Mouse (Mus musculus): ENCODE data around the gene Slc1a2.

Slc1a2 gene

DNA sequence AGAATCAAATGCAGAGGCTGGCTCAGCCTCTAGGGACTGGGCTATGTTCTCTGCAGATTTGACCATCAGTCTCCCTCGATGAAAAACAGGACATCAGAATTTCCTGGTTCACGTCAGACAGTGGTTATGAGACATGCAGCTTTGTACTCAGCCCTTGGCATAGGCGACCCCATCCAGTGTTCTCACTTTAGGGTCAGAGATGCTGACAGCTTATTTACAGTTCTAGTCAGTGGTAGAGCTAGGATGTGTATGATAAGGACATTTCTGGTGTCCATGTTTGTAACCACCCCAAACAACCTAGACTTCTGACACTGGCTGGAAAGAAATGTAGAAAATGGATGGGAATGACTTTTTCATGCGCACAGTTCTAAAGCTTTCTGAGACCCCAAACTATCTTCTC is 53.6 kb downstream of the Slc1a2 start:
- DNase-seq (ENCODE audit: inconsistent age in 2 of 2, low spot score in 1 of 2), result no peak

GRCm38 (mm10) chr2:102712678-102713628 is 54.5 kb downstream of the Slc1a2 start:
- DNase-seq (ENCODE audit: inconsistent age in 2 of 2, low spot score in 1 of 2), result no peak

DNA sequence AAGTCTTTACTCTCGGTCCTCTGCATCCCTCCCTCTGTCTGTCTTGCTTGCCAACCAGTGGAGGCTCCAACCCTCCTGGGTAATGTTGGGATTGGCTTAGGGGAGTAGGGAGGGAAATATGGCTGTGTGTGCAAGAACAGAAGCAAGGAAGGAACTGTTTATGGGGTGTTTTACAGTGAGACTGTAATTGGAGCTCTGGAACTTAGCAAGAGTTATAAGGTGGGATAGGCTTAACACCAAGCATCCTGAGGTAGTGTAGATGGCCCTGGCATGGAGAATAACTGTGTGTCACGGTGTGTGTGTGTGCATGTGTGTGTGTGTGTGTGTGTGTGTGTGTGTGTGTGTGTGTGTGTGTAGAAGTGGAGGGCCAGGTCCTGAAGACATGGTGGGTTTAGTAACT is 55.9 kb downstream of the Slc1a2 start:
- DNase-seq (ENCODE audit: inconsistent age in 2 of 2, low spot score in 1 of 2), result no peak

GRCm38 (mm10) chr2:102715754-102716153 is 57.3 kb downstream of the Slc1a2 start:
- DNase-seq (ENCODE audit: inconsistent age in 2 of 2, low spot score in 1 of 2), result no peak

DNA sequence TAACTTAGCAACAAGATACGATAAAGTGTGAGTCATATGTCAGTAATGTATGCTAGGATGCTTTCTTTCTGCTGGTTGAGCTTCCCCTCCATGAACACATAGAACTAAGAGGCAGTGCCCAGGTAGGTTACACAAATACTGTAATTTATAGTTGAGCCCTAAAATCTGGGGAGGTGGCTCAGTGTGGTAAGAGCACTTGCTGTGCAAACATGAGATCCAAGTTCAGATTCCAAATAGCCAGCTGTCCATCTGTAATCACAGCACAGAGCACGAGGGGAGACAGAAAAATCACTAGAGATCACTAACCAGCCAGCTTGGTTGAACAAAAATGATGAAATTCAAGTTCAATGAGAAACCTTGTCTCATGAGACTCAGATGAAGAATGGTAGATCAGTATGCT is 63.4 kb downstream of the Slc1a2 start:
- DNase-seq (ENCODE audit: inconsistent age in 2 of 2, low spot score in 1 of 2), result no peak

GRCm38 (mm10) chr2:102725054-102725453 is 66.6 kb downstream of the Slc1a2 start:
- no peak for DNase-seq (ENCODE audit: inconsistent age in 2 of 2, low spot score in 1 of 2)

DNA sequence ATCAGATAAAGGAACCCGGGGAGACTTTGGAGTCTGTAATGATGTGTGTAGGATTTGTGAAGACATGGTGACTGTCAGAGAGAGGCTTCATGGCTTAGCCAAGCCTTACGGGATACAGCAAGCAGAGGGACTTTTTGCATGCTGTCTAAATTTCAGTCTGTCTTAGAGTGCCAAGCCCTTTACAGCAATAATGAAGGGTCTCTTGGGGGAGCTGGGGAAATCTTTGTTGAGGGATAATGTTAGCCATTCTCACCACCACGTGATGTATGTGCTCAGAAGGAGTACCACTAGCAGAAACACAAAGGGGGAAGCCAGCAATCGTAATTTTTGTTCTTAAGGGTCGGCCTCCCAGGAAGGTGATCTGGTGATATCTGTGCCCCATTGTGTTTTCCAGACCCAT is 71.9 kb downstream of the Slc1a2 start:
- no peak for DNase-seq (ENCODE audit: inconsistent age in 2 of 2, low spot score in 1 of 2)

DNA sequence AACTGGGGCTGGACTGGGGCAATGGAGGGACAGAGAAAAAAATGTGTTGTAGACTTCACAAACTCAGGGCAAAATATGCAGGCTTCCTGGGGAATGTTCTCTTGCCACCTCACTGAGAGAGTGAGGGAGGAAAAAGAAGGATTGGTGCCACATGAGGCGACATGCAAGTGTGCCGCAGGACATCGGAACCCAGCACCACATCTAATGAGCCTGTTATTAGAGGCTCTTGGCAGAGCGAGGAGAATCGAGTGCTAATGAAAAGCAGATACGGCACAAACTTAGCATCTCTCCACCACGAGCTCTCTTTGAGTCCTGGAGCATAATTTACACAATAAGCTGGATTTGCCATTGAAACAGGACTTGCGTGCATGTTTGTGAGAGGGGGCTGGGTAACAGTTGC is 72.3 kb downstream of the Slc1a2 start:
- DNase-seq (ENCODE audit: inconsistent age in 2 of 2, low spot score in 1 of 2), result no peak

GRCm38 (mm10) chr2:102733128-102733527 is 74.7 kb downstream of the Slc1a2 start:
- DNase-seq (ENCODE audit: inconsistent age in 2 of 2, low spot score in 1 of 2), result no peak

GRCm38 (mm10) chr2:102734055-102734454 is 75.6 kb downstream of the Slc1a2 start:
- DNase-seq (ENCODE audit: inconsistent age in 2 of 2, low spot score in 1 of 2), result no peak

DNA sequence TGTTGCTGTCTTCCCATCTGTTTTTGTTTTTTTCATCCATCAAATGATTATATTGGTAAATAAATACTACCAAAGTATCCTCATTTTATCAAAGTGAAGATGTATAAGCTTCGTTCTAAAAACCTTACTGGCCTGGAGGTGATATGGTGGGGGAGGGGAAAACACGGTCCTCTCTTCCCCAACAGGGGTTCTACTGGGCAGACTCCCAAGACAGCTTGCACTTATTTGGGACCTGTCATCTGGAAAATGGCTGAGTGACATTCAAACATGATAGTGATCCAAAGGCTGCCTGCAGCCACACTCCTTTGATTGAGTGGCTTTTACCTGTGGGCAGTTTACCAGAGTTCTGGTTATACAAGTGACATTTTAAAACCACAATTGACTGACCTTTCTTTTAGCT is 76.6 kb downstream of the Slc1a2 start:
- no peak for DNase-seq (ENCODE audit: inconsistent age in 2 of 2, low spot score in 1 of 2)

DNA sequence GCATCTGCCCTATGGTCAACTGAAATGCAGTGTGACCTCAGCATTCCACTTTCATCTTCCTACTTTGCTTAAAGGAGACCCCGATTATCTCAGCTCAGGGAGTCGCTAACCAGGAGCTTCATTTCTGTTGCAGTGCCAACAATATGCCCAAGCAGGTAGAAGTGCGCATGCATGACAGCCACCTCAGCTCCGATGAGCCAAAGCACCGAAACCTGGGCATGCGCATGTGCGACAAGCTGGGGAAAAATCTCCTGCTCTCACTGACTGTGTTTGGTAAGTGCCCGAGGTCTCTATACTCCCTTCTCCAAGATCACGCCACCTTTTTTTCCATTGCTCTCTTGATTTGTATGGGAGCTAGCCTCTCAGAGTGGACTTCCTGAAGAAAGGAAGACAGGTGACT is 77.4 kb downstream of the Slc1a2 start:
- no peak for DNase-seq (ENCODE audit: inconsistent age in 2 of 2, low spot score in 1 of 2)

GRCm38 (mm10) chr2:102736490-102736889 is 78.0 kb downstream of the Slc1a2 start:
- no peak for DNase-seq (ENCODE audit: inconsistent age in 2 of 2, low spot score in 1 of 2)

- no peak for DNase-seq (ENCODE audit: inconsistent age in 2 of 2, low spot score in 1 of 2)
These were observed 80.4 kb downstream of the Slc1a2 start for GRCm38 (mm10) chr2:102738852-102739251.

GRCm38 (mm10) chr2:102742685-102743084 is 84.2 kb downstream of the Slc1a2 start:
- no peak for DNase-seq (ENCODE audit: inconsistent age in 2 of 2, low spot score in 1 of 2)

DNA sequence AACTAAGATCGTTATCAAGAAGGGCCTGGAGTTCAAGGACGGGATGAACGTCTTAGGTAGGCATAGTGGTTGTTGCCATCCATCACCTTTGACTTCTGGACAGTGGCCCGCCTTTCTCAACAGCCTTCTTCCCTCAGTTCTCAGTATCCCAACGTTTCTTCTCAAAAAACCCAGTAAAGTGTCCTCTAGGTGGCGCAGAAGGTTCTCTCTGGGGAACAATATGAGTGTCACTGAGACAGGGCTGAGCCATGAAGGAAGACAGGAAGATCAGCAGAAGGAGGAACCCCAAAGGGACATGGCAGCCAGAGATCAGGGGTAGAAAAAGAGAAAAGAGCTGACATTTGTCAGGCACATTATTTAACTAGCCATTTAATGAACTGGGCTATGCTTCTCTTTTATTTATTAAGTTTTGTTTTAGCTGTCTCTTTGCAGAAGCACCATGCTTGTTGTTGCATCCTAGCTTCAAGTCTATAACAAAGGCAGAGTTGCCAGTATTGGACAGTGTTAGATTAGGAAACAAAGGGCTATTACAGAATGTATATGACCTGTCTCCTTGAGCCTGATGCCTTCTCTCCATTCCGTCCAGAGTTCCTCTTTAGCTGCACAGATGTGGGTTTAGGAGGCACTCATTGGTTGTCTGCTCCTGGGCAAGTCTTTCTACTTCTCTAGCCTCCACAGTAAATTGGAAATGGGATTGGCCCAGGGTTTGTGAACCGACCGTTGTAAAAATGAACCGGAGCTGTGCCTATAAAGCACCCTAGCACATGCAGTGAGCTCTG is 85.6 kb downstream of the Slc1a2 start:
- peak; percentile 55 to 91 for DNase-seq (ENCODE audit: inconsistent age in 2 of 2, low spot score in 1 of 2)

- DNase-seq (ENCODE audit: inconsistent age in 2 of 2, low spot score in 1 of 2), result peak; percentile 21 to 63
These were observed 86.9 kb downstream of the Slc1a2 start for GRCm38 (mm10) chr2:102745259-102745906.

DNA sequence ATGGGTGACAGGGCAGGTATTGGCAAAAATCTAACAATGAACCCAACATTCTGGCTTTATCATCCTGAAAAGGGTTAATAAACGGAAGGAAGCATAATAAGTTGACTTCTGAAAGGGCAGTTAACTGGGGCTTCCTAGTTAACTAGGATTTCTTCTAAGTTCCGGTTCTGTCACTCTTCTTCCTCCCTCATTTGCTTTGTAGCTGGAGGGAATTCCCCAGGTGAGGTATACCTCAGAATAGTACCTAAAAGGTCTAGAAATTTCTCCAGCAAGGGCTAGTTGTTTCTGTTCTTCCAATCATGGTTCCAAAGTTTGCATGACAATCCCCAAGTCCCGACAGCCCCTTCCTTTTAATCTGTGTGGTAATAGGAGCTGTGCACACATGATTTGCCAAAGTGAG is 89.3 kb downstream of the Slc1a2 start:
- no peak for DNase-seq (ENCODE audit: inconsistent age in 2 of 2, low spot score in 1 of 2)

GRCm38 (mm10) chr2:102749926-102750325 is 91.5 kb downstream of the Slc1a2 start:
- no peak for DNase-seq (ENCODE audit: inconsistent age in 2 of 2, low spot score in 1 of 2)

DNA sequence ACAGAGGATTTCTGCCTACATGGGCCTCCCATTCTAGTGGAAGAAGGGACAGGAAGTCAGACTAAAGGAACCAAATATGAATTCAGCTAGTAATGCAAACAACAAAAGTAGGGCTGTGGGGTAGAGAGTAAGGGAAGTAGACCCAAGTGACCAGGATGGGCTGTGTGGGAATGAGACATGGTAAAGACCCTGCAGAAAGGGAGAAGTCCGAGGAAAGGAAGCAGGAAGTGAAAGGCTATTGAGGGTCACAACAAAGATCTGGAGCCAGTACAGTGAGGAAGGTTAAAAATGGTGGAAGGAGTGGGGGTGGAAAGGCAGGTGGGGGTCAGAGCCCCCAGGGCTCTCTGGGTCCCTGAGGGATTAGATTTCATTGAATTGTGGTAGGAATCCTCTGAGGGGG is 93.4 kb downstream of the Slc1a2 start:
- DNase-seq (ENCODE audit: inconsistent age in 2 of 2, low spot score in 1 of 2), result no peak

- peak in 1 of 2 experiments; percentile 58 for DNase-seq (ENCODE audit: inconsistent age in 2 of 2, low spot score in 1 of 2)
These were observed 98.9 kb downstream of the Slc1a2 start for GRCm38 (mm10) chr2:102757241-102757860.
